Mouse (Mus musculus) induced T-regulatory cell, adult 2 months (primary cell): Measurements from ENCODE around the gene Vav1.

Experiments used
- DNase-seq: peaks from one replicate; pipeline ENCODE4 v3.0.0-alpha.2; 2012; ENCODE audit warnings: low read depth

The Vav1 gene

GRCm38 (mm10) chr17:57339298-57339697, 60.4 kb downstream of the Vav1 start:
- no peak for DNase-seq

- no peak for DNase-seq
Measured at GRCm38 (mm10) chr17:57341568-57341967, 62.7 kb downstream of the Vav1 start.

- no peak for DNase-seq
Measured at GRCm38 (mm10) chr17:57344029-57344707, 65.3 kb downstream of the Vav1 start.

- DNase-seq = no peak
Measured at GRCm38 (mm10) chr17:57347017-57347416, 68.1 kb downstream of the Vav1 start.

GRCm38 (mm10) chr17:57347781-57348180, 68.9 kb downstream of the Vav1 start:
- DNase-seq = no peak

- DNase-seq = no peak
Measured at GRCm38 (mm10) chr17:57349067-57349466, 70.2 kb downstream of the Vav1 start.

- no peak for DNase-seq
Measured at GRCm38 (mm10) chr17:57350212-57350611, 71.3 kb downstream of the Vav1 start.

- no peak for DNase-seq
Measured at GRCm38 (mm10) chr17:57351107-57351506, 72.2 kb downstream of the Vav1 start.

GRCm38 (mm10) chr17:57358441-57358840, 79.5 kb downstream of the Vav1 start, which contains the start of gene Adgre1:
TSS of gene Adgre1 (plus strand) at chr17:57358691.
- DNase-seq = no peak

- no peak for DNase-seq
Measured at GRCm38 (mm10) chr17:57359485-57360241, 80.8 kb downstream of the Vav1 start.
